Mouse (Mus musculus): ENCODE data around the gene Arhgap11a.

GRCm38 (mm10) chr2:113841656-113842437 lies 6.6 kb downstream of the Arhgap11a start:
- TF ChIP-seq POLR2A (IDR thresholded peaks at IDR 0.05; ENCODE audit: borderline replicate concordance, control insufficient read depth, low read depth, low read length): no peak
- TF ChIP-seq CTCF (IDR thresholded peaks at IDR 0.05; ENCODE audit: control insufficient read depth, insufficient read depth, low read length): no peak
